In genomic region chr12:69297411-69298150, GRCm38 (mm10) we compare ENCODE assay signal across 8 mouse cellular contexts. TPM values are rescaled to one million over a fixed set of nuclear protein-coding genes. Genes with fewer than 3 reads are reported as not detected.
A peak's percentile ranks its signal among the peaks of the same experiment; 100 is the strongest.
DNase-seq lines count a peak whose midpoint lies in the region; ATAC-seq and TF ChIP-seq lines count a peak whose summit lies in the region.

No protein-coding gene starts in this region.

- H3K9ac ChIP-seq in MEL (ENCODE audit: control insufficient read depth, low read depth, low read length, poor library complexity, severe bottlenecking), result peak overlapping the region; percentile 88
- peak overlapping the region; percentile 99 for H3K9ac ChIP-seq in forebrain, embryonic 14.5 days (ENCODE audit: low read length)
- H3K9ac ChIP-seq in liver, postnatal 0 days (replicated peaks), result peak overlapping the region; percentile 97

- TF ChIP-seq CTCF in MEL (IDR thresholded peaks at IDR 0.05 in 2 of 3, conservative IDR thresholded peaks at IDR 0.05 in 1 of 3; ENCODE audit: control insufficient read depth in 1 of 3, insufficient read depth in 1 of 3, low read depth in 2 of 3, low read length in 3 of 3, poor library complexity in 1 of 3, severe bottlenecking in 1 of 3), result no peak
- no peak for TF ChIP-seq CTCF in liver, postnatal 0 days (IDR thresholded peaks at IDR 0.05; ENCODE audit: low read depth)

- TF ChIP-seq EP300 in MEL (IDR thresholded peaks at IDR 0.05; ENCODE audit: low read depth in 1 of 2, low read length in 2 of 2), result no peak
- no peak for TF ChIP-seq EP300 in liver, postnatal 0 days (IDR thresholded peaks at IDR 0.05; ENCODE audit: low read depth)

- H3K4me3 ChIP-seq in MEL (ENCODE audit: control insufficient read depth in 1 of 2, insufficient read depth in 1 of 2, low read depth in 2 of 2, low read length in 2 of 2), result peak overlapping the region; percentile 53 to 79
- peak overlapping the region; percentile 99 for H3K4me3 ChIP-seq in forebrain, embryonic 14.5 days (ENCODE audit: low read depth, low read length)
- H3K4me3 ChIP-seq in liver, postnatal 0 days (ENCODE audit: low read depth, low read length), result peak overlapping the region; percentile 94

- TF ChIP-seq POLR2A in MEL (IDR thresholded peaks at IDR 0.05; ENCODE audit: control insufficient read depth in 1 of 2, insufficient read depth in 1 of 2, low read depth in 1 of 2, low read length in 2 of 2, poor library complexity in 1 of 2), result no peak

- 18% methylated on average over 20 of the region's 20 CpGs for WGBS in forebrain, embryonic 14.5 days
- WGBS in liver, postnatal 0 days (ENCODE audit: insufficient replicate concordance), result 17% methylated on average over 20 of the region's 20 CpGs

- peak overlapping the region; percentile 56 for H3K4me2 ChIP-seq in forebrain, embryonic 14.5 days (ENCODE audit: low read length)
- H3K4me2 ChIP-seq in liver, postnatal 0 days (ENCODE audit: low read depth, low read length), result peak overlapping the region; percentile 77

- peaks cover 2 to 15% of the 10 kb centered on the region in 2 experiments for H3K36me3 ChIP-seq in MEL (ENCODE audit: control insufficient read depth in 1 of 2, insufficient read depth in 2 of 2, low read length in 2 of 2)
- peaks cover 24% of the 10 kb centered on the region for H3K36me3 ChIP-seq in forebrain, embryonic 14.5 days (ENCODE audit: control insufficient read depth, insufficient read depth, low read length)
- peaks cover 24% of the 10 kb centered on the region for H3K36me3 ChIP-seq in liver, postnatal 0 days (replicated peaks; ENCODE audit: insufficient read depth, low read length)

- DNase-seq in kidney, adult 9 months, result peak; percentile 40
- DNase-seq in kidney, postnatal 25 days, result no peak
- DNase-seq in MEL (ENCODE audit: low read depth, low spot score), result no peak
- peak; percentile 9 for DNase-seq in forebrain, embryonic 14.5 days (ENCODE audit: low spot score)
- DNase-seq in liver, postnatal 0 days, result no peak
- no peak for DNase-seq in thymus, adult 18-20 months
- DNase-seq in gastrocnemius, adult 8-10 months (ENCODE audit: low spot score in 2 of 2), result no peak
- no peak for DNase-seq in adrenal gland, adult 18-20 months (ENCODE audit: low spot score in 2 of 2)

- peaks cover 8 to 23% of the 10 kb centered on the region in 2 experiments; a peak in 3 of 4 replicates for H3K4me1 ChIP-seq in MEL (ENCODE audit: control insufficient read depth in 1 of 2, insufficient read depth in 2 of 2, low read length in 2 of 2)
- peaks cover 8% of the 10 kb centered on the region for H3K4me1 ChIP-seq in forebrain, embryonic 14.5 days (ENCODE audit: control insufficient read depth, insufficient read depth, low read length)
- H3K4me1 ChIP-seq in liver, postnatal 0 days (ENCODE audit: insufficient read depth), result peaks cover 30% of the 10 kb centered on the region

- H3K9me3 ChIP-seq in MEL (replicated peaks; ENCODE audit: insufficient read depth, low read length), result no peaks in the 10 kb centered on the region
- H3K9me3 ChIP-seq in forebrain, embryonic 14.5 days (replicated peaks; ENCODE audit: control insufficient read depth, low read length), result no peaks in the 10 kb centered on the region
- no peaks in the 10 kb centered on the region for H3K9me3 ChIP-seq in liver, postnatal 0 days (ENCODE audit: low read length)

- no peak for ATAC-seq in forebrain, embryonic 14.5 days
- no peak for ATAC-seq in liver, postnatal 0 days

- no peaks in the 10 kb centered on the region for H3K27me3 ChIP-seq in MEL (ENCODE audit: control insufficient read depth in 1 of 2, insufficient read depth in 2 of 2, low read length in 2 of 2)
- no peaks in the 10 kb centered on the region for H3K27me3 ChIP-seq in forebrain, embryonic 14.5 days (replicated peaks; ENCODE audit: control insufficient read depth, insufficient read depth, low read length)
- H3K27me3 ChIP-seq in liver, postnatal 0 days (ENCODE audit: insufficient read depth, low read length), result no peaks in the 10 kb centered on the region

- no peak for TF ChIP-seq RAD21 in MEL (IDR thresholded peaks at IDR 0.05; ENCODE audit: low read depth, low read length)

- peaks cover 18% of the 10 kb centered on the region for H3K79me2 ChIP-seq in MEL (ENCODE audit: control insufficient read depth, insufficient read depth, low read length, poor library complexity)

- H3K27ac ChIP-seq in MEL (ENCODE audit: control insufficient read depth, low read depth, low read length), result 0 out of 2 replicates have a peak overlapping the region, but pooled peaks have one; percentile 1
- peak overlapping the region; percentile 95 for H3K27ac ChIP-seq in forebrain, embryonic 14.5 days (ENCODE audit: low read depth, low read length)
- H3K27ac ChIP-seq in liver, postnatal 0 days (ENCODE audit: low read depth), result peak overlapping the region; percentile 97

TF ChIP-seq in MEL, 35 proteins besides CTCF, POLR2A, EP300 and RAD21:
- TF ChIP-seq ZMIZ1 (IDR thresholded peaks at IDR 0.05; ENCODE audit: low read depth, low read length), result no peak
- TF ChIP-seq RCOR1 (IDR thresholded peaks at IDR 0.05; ENCODE audit: low read depth, low read length), result no peak
- no peak for TF ChIP-seq TAL1 (IDR thresholded peaks at IDR 0.05; ENCODE audit: low read length)
- no peak for TF ChIP-seq MAFK (IDR thresholded peaks at IDR 0.05; ENCODE audit: borderline replicate concordance, low read depth, low read length)
- TF ChIP-seq CHD2 (IDR thresholded peaks at IDR 0.05; ENCODE audit: low read length), result no peak
- TF ChIP-seq MYB (IDR thresholded peaks at IDR 0.05; ENCODE audit: low read depth, low read length), result no peak
- TF ChIP-seq USF1 (IDR thresholded peaks at IDR 0.05; ENCODE audit: low read depth, low read length), result no peak
- no peak for TF ChIP-seq BHLHE40 (IDR thresholded peaks at IDR 0.05; ENCODE audit: borderline replicate concordance, low read depth, low read length)
- no peak for TF ChIP-seq MYC (IDR thresholded peaks at IDR 0.05; ENCODE audit: low read depth, low read length)
- peak; percentile 79; the same call in 1 of the 2 replicates for TF ChIP-seq CHD1 (IDR thresholded peaks at IDR 0.05; ENCODE audit: low read depth, low read length)
- no peak for TF ChIP-seq E2F4 (IDR thresholded peaks at IDR 0.05; ENCODE audit: borderline replicate concordance, low read depth, low read length)
- 0 out of 2 replicates have a peak, but pooled peaks have one; percentile 20 for TF ChIP-seq MAZ (IDR thresholded peaks at IDR 0.05; ENCODE audit: low read depth, low read length)
- TF ChIP-seq NRF1 (IDR thresholded peaks at IDR 0.05; ENCODE audit: insufficient read depth, low read depth, low read length, poor library complexity, severe bottlenecking), result no peak
- no peak for TF ChIP-seq MAX (IDR thresholded peaks at IDR 0.05; ENCODE audit: low read length)
- no peak for TF ChIP-seq ETS1 (IDR thresholded peaks at IDR 0.05; ENCODE audit: low read depth, low read length)

RNA-seq across cellular contexts. Expression of gene Klhdc2, which starts 1.1 kb away (rescaled TPM):
- total RNA-seq in MEL (2012; rRNA removed), result 50.2 and 51.7 TPM in 2 replicates
- polyA plus RNA-seq in MEL (2012; ENCODE audit: insufficient read depth in 1 of 2, insufficient read length in 2 of 2, low read depth in 1 of 2, low replicate concordance in 2 of 2, missing spikeins in 1 of 2), result 100 to 1,000 TPM in 1 of 2 experiments, 10 to 100 TPM in 1; 48.5 to 154 TPM
- polyA plus RNA-seq in forebrain, embryonic 14.5 days (2014; fragmentation: Nextera tagmentation; extraction: Ambion mirVana), result 286 TPM in 2 replicates
- polyA plus RNA-seq in liver, postnatal 0 days (2015; fragmentation: Nextera tagmentation; extraction: Ambion mirVana), result 54.2 and 59.3 TPM in 2 replicates
- 100 to 1,000 TPM; 110 to 144 (median 128) TPM for total RNA-seq in gastrocnemius, adult 8-10 months (2022)
- 10 to 100 TPM; 53.2 to 55.6 TPM for total RNA-seq in adrenal gland, adult 18-20 months (2021)

RNA-seq across cellular contexts. Expression of gene Klhdc1, which starts 56.6 kb away (rescaled TPM):
- total RNA-seq in MEL (2012; rRNA removed), result 0.23 and 0.26 TPM in 2 replicates
- polyA plus RNA-seq in MEL (2012; ENCODE audit: insufficient read depth in 1 of 2, insufficient read length in 2 of 2, low read depth in 1 of 2, low replicate concordance in 2 of 2, missing spikeins in 1 of 2), result 1 to 10 TPM in 1 of 2 experiments, not detected in 1; 1.1 TPM
- 10.6 and 11.9 TPM in 2 replicates for polyA plus RNA-seq in forebrain, embryonic 14.5 days (2014; fragmentation: Nextera tagmentation; extraction: Ambion mirVana)
- 5.9 and 6.1 TPM in 2 replicates for polyA plus RNA-seq in liver, postnatal 0 days (2015; fragmentation: Nextera tagmentation; extraction: Ambion mirVana)
- total RNA-seq in gastrocnemius, adult 8-10 months (2022), result 10 to 100 TPM; 22.0 to 28.8 (median 24.8) TPM
- total RNA-seq in adrenal gland, adult 18-20 months (2021), result 1 to 10 TPM; 7.0 to 8.5 TPM

RNA-seq across cellular contexts. Expression of gene Nemf, which starts 59.4 kb away (rescaled TPM):
- total RNA-seq in MEL (2012; rRNA removed), result 32.1 and 33.4 TPM in 2 replicates
- 10 to 100 TPM in 1 of 2 experiments, not detected in 1; 30.2 TPM for polyA plus RNA-seq in MEL (2012; ENCODE audit: insufficient read depth in 1 of 2, insufficient read length in 2 of 2, low read depth in 1 of 2, low replicate concordance in 2 of 2, missing spikeins in 1 of 2)
- polyA plus RNA-seq in forebrain, embryonic 14.5 days (2014; fragmentation: Nextera tagmentation; extraction: Ambion mirVana), result 67.4 and 80.0 TPM in 2 replicates
- polyA plus RNA-seq in liver, postnatal 0 days (2015; fragmentation: Nextera tagmentation; extraction: Ambion mirVana), result 28.3 and 29.7 TPM in 2 replicates
- total RNA-seq in gastrocnemius, adult 8-10 months (2022), result 10 to 100 TPM; 15.6 to 21.4 (median 17.5) TPM
- total RNA-seq in adrenal gland, adult 18-20 months (2021), result 10 to 100 TPM; 40.3 to 48.6 TPM

Comparison
In these comparisons a context has a peak if more than half of its experiments do, and no peak if none do; other contexts are left out.
1. DNase-seq: peak in kidney, adult 9 months (single experiment) and forebrain, embryonic 14.5 days (single experiment); none in kidney, postnatal 25 days (0 of 2), MEL (single experiment), liver, postnatal 0 days (single experiment), thymus, adult 18-20 months (0 of 2), gastrocnemius, adult 8-10 months (0 of 2) and adrenal gland, adult 18-20 months (0 of 2).
2. H3K27ac ChIP-seq: peak in every context shown above with its lines; median percentile 97 in liver, postnatal 0 days; 95 in forebrain, embryonic 14.5 days; 1 in MEL.
3. Peak in every context shown above with its lines, with median percentiles within 50 percentile points of each other: H3K4me3 ChIP-seq and H3K9ac ChIP-seq.